Mouse (Mus musculus) megakaryocyte, embryonic 14.5 days (primary cell): ENCODE data around the gene Mras. TPM values are rescaled to one million over a fixed set of nuclear protein-coding genes. Genes with fewer than 3 reads are reported as not detected.

ENCODE experiments used
- H3K27me3 ChIP-seq: replicated peaks from 2 replicates; pipeline ENCODE3; 2012; ENCODE audit warnings: inconsistent platforms
- H3K36me3 ChIP-seq: replicated peaks from 2 replicates; pipeline ENCODE3; 2012; ENCODE audit warnings: low read length, inconsistent platforms, mixed read lengths
- H3K4me1 ChIP-seq: 2 replicates; pipeline ENCODE4 v1.6.1; 2012; ENCODE audit warnings: inconsistent platforms
- H3K4me3 ChIP-seq: replicated peaks from 2 replicates; pipeline ENCODE3; 2012; ENCODE audit warnings: moderate library complexity, mild to moderate bottlenecking, inconsistent platforms
- H3K9me3 ChIP-seq: 2 replicates; pipeline ENCODE4 v1.6.1; 2012; ENCODE audit warnings: inconsistent platforms
- FLI1 ChIP-seq: IDR thresholded peaks from 2 replicates; pipeline ENCODE4 v1.6.1; 2012; ENCODE audit warnings: low read length, inconsistent platforms, mixed read lengths
- GATA1 ChIP-seq: IDR thresholded peaks from 3 replicates; pipeline ENCODE4 v1.6.1; 2012; ENCODE audit warnings: mixed read lengths, low read length, inconsistent platforms, borderline replicate concordance
- polyA plus RNA-seq: library from polyadenylated mRNA; stranded (reverse); fragments of >175 nt; gene quantifications from 2 replicates; pipeline ENCODE4 v1.2.3, GENCODE M21; 2012; ENCODE audit warnings: low replicate concordance; ENCODE audit not compliant: insufficient read depth

Gene Mras
- polyA plus RNA-seq, 1 experiment, result 0.09 TPM

GRCm38 (mm10) chr9:99431963-99432362, 5.2 kb downstream of the Mras start:
- TF ChIP-seq FLI1, result no peak
- no peak for TF ChIP-seq GATA1
- Histone ChIP-seq H3K9me3 (no peaks in the 10 kb centered on the region), H3K4me1 (peaks cover 18% of the 10 kb centered on the region), H3K4me3 (no peak overlapping the region), H3K27me3 (peaks cover 74% of the 10 kb centered on the region), H3K36me3 (no peaks in the 10 kb centered on the region)

GRCm38 (mm10) chr9:99431346-99431745, 5.8 kb downstream of the Mras start:
- no peaks in the 10 kb centered on the region for H3K36me3 ChIP-seq
- H3K4me1 ChIP-seq, result peaks cover 11% of the 10 kb centered on the region
- no peak for TF ChIP-seq FLI1
- no peak for TF ChIP-seq GATA1
- no peak overlapping the region for H3K4me3 ChIP-seq
- no peaks in the 10 kb centered on the region for H3K9me3 ChIP-seq
- peaks cover 70% of the 10 kb centered on the region for H3K27me3 ChIP-seq

- no peaks in the 10 kb centered on the region for H3K9me3 ChIP-seq
- H3K4me1 ChIP-seq, result peaks cover 6% of the 10 kb centered on the region
- peaks cover 67% of the 10 kb centered on the region for H3K27me3 ChIP-seq
- no peak overlapping the region for H3K4me3 ChIP-seq
- H3K36me3 ChIP-seq, result no peaks in the 10 kb centered on the region
- TF ChIP-seq FLI1 (no peak), GATA1 (no peak)
These were observed 6.4 kb downstream of the Mras start for GRCm38 (mm10) chr9:99430806-99431205.

GRCm38 (mm10) chr9:99429845-99430244, 7.3 kb downstream of the Mras start:
- peaks cover 64% of the 10 kb centered on the region for H3K27me3 ChIP-seq
- H3K4me1 ChIP-seq, result peaks cover 4% of the 10 kb centered on the region
- no peak overlapping the region for H3K4me3 ChIP-seq
- TF ChIP-seq FLI1 (no peak), GATA1 (no peak)
- H3K9me3 ChIP-seq, result no peaks in the 10 kb centered on the region
- H3K36me3 ChIP-seq, result no peaks in the 10 kb centered on the region

- no peak overlapping the region for H3K4me3 ChIP-seq
- no peaks in the 10 kb centered on the region for H3K36me3 ChIP-seq
- peaks cover 61% of the 10 kb centered on the region for H3K27me3 ChIP-seq
- no peak for TF ChIP-seq GATA1
- no peak for TF ChIP-seq FLI1
- H3K9me3 ChIP-seq, result no peaks in the 10 kb centered on the region
- peaks cover 4% of the 10 kb centered on the region for H3K4me1 ChIP-seq
These were observed 8.4 kb downstream of the Mras start for GRCm38 (mm10) chr9:99428601-99429331.

- Histone ChIP-seq H3K4me3 (no peak overlapping the region), H3K4me1 (no peaks in the 10 kb centered on the region; the same call in 1 of the 2 replicates), H3K27me3 (peaks cover 60% of the 10 kb centered on the region), H3K9me3 (no peaks in the 10 kb centered on the region), H3K36me3 (no peaks in the 10 kb centered on the region)
- TF ChIP-seq FLI1 (no peak), GATA1 (no peak)
These were observed 11.9 kb downstream of the Mras start for GRCm38 (mm10) chr9:99425262-99425661.

- H3K27me3 ChIP-seq, result peaks cover 62% of the 10 kb centered on the region
- no peak overlapping the region for H3K4me3 ChIP-seq
- H3K4me1 ChIP-seq, result no peaks in the 10 kb centered on the region; the same call in 1 of the 2 replicates
- no peaks in the 10 kb centered on the region for H3K9me3 ChIP-seq
- no peak for TF ChIP-seq FLI1
- TF ChIP-seq GATA1, result no peak
- H3K36me3 ChIP-seq, result no peaks in the 10 kb centered on the region
These were observed 12.7 kb downstream of the Mras start for GRCm38 (mm10) chr9:99424574-99424863.

GRCm38 (mm10) chr9:99423692-99424573, 13.2 kb downstream of the Mras start:
- Histone ChIP-seq H3K36me3 (no peaks in the 10 kb centered on the region), H3K4me3 (no peak overlapping the region), H3K9me3 (no peaks in the 10 kb centered on the region), H3K27me3 (peaks cover 63% of the 10 kb centered on the region), H3K4me1 (no peaks in the 10 kb centered on the region; the same call in 1 of the 2 replicates)
- no peak for TF ChIP-seq GATA1
- TF ChIP-seq FLI1, result no peak

GRCm38 (mm10) chr9:99421914-99422313, 15.3 kb downstream of the Mras start:
- TF ChIP-seq GATA1, result no peak
- TF ChIP-seq FLI1, result no peak
- Histone ChIP-seq H3K27me3 (peaks cover 67% of the 10 kb centered on the region), H3K4me3 (no peak overlapping the region), H3K36me3 (no peaks in the 10 kb centered on the region), H3K9me3 (no peaks in the 10 kb centered on the region), H3K4me1 (no peaks in the 10 kb centered on the region; the same call in 1 of the 2 replicates)

GRCm38 (mm10) chr9:99419951-99420701, 17.1 kb downstream of the Mras start:
- no peaks in the 10 kb centered on the region; the same call in 1 of the 2 replicates for H3K4me1 ChIP-seq
- peaks cover 67% of the 10 kb centered on the region for H3K27me3 ChIP-seq
- no peaks in the 10 kb centered on the region for H3K9me3 ChIP-seq
- no peaks in the 10 kb centered on the region for H3K36me3 ChIP-seq
- TF ChIP-seq FLI1 (no peak), GATA1 (no peak)
- H3K4me3 ChIP-seq, result no peak overlapping the region
